Mouse (Mus musculus): Measurements from ENCODE around the gene Birc3. TPM values are rescaled to one million over a fixed set of nuclear protein-coding genes. Genes with fewer than 3 reads are reported as not detected.
"Not testable (repeated sequence)": the region's sequence is repeated elsewhere in the genome, so short reads cannot be mapped to it uniquely, and the experiment has no call there.

The Birc3 gene
- total and polyA plus RNA-seq, 3 experiments: 9.3 to 71.2 (median 57.9) TPM

DNA sequence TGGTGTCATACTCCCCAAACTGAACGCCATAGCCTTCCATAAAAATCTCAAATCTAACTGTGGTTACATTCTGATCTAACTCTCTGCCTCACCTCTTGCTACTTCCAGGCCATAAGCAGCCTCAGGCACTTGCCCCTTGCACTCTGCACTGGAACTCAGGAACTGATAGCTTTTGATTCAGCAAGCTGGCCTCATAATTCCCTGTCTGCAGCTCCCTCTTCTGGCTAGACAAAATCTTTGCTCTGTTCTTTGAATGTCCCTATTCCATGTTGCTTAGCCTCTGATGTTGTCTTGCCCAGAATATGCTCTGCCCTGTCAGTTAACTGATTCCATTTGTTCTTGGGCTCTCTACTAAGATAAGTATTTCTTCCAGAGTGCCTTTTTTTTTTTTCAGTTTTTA is 17.6 kb downstream of the Birc3 start:
- H3K9me3 ChIP-seq (replicated peaks): no peaks in the 10 kb centered on the region
- no peaks in the 10 kb centered on the region for H3K27me3 ChIP-seq (ENCODE audit: insufficient read depth, low read length)
- H3K4me3 ChIP-seq (ENCODE audit: low read depth, low read length): no peak overlapping the region
- peaks cover 68% of the 10 kb centered on the region for H3K36me3 ChIP-seq (replicated peaks)
- DNase-seq (ENCODE audit: low spot score): no peak
- TF ChIP-seq GATA1 (IDR thresholded peaks at IDR 0.05; ENCODE audit: borderline replicate concordance, low read length) (no peak), POLR2AphosphoS5 (IDR thresholded peaks at IDR 0.05; ENCODE audit: insufficient replicate concordance, low read depth, low read length) (no peak), GATA2 (IDR thresholded peaks at IDR 0.05; ENCODE audit: borderline replicate concordance, low read depth, low read length) (no peak), TAL1 (conservative IDR thresholded peaks at IDR 0.05; ENCODE audit: low read depth, low read length) (no peak), CTCF (IDR thresholded peaks at IDR 0.05; ENCODE audit: low read depth, low read length) (no peak)
- ATAC-seq (ENCODE audit: extremely low read depth, insufficient number of reproducible peaks, low FRiP score, poor library complexity, severe bottlenecking): no peak
- H3K4me1 ChIP-seq (ENCODE audit: insufficient read depth, low read depth, low read length): peaks cover 2% of the 10 kb centered on the region; the same call in 1 of the 2 replicates

DNA sequence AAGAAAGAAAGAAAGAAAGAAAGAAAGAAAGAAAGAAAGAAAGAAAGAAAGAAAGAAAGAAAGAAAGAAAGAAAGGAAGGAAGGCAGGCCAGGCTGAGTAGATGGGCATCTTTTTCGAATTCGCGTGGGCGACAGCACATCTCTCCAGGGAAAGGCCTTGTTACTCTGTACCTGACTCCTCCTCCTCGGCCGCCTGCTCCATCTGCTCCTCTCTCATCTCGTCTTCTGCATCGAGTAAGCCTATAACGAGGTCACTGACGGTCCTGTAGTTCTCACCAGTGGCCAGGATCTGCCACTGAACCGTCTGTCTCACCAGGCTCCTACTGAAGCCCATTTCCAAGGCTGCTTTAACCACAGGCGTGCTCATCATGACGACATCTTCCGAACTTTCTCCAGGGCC is 18.8 kb downstream of the Birc3 start:
- peaks cover 69% of the 10 kb centered on the region for H3K36me3 ChIP-seq (replicated peaks)
- not testable (repeated sequence) for H3K9me3 ChIP-seq (replicated peaks)

DNA sequence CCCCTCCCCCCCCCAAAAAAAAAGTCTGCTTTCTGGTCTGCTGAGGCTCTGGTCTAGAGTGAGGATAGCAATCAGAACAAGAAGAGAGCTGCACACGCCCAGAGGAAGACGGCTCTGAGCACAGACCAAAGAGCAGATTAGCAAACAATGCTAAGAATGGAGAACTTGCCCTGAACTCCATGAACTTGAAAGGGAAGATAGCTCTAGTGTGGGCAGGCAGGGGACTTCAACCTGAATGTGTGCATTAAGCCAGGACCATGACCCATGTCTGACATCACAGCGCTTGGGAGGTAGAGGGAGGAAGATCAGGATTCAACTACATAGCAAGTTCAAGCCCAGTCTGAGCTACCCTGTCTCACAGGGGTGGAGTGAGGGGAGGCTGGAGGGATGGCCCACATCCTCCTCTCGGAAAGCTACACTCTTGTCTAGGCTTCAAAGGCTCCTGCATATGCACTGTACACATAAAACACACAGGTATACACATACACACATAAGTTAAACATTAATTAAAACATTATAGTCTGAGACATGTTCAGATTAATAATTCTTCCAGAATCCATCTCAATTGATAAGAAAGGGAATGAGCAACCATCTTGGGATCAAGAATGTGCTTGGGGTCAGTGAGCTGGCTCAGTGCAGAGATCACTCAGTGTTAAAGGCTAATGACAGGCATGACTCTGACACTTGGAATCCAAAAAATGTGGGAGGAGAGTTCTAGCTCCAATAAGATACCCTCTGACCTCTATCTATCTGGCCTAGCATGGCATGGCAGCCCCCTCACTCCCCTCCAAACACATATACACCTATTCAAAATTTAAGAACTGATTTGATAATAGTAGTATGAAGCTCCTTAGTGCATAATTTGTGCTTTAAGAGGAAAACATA is 20.4 kb downstream of the Birc3 start:
- Histone ChIP-seq H3K4me1 (ENCODE audit: insufficient read depth, low read depth, low read length) (peaks cover 2% of the 10 kb centered on the region; the same call in 1 of the 2 replicates), H3K27me3 (ENCODE audit: insufficient read depth, low read length) (no peaks in the 10 kb centered on the region), H3K4me3 (ENCODE audit: low read depth, low read length) (no peak overlapping the region), H3K9me3 (replicated peaks) (no peaks in the 10 kb centered on the region), H3K36me3 (replicated peaks) (peaks cover 72% of the 10 kb centered on the region)
- ATAC-seq (ENCODE audit: extremely low read depth, insufficient number of reproducible peaks, low FRiP score, poor library complexity, severe bottlenecking) (no peak), DNase-seq (ENCODE audit: low spot score) (no peak)
- TF ChIP-seq TAL1 (conservative IDR thresholded peaks at IDR 0.05; ENCODE audit: low read depth, low read length) (no peak), POLR2AphosphoS5 (IDR thresholded peaks at IDR 0.05; ENCODE audit: insufficient replicate concordance, low read depth, low read length) (no peak), GATA1 (IDR thresholded peaks at IDR 0.05; ENCODE audit: borderline replicate concordance, low read length) (no peak), GATA2 (IDR thresholded peaks at IDR 0.05; ENCODE audit: borderline replicate concordance, low read depth, low read length) (no peak), CTCF (IDR thresholded peaks at IDR 0.05; ENCODE audit: low read depth, low read length) (no peak)

More for the DNA sequence above, 18.8 kb downstream of the Birc3 start:
- DNase-seq (ENCODE audit: low spot score); H3K4me3 ChIP-seq (ENCODE audit: low read depth, low read length); H3K27me3 ChIP-seq (ENCODE audit: insufficient read depth, low read length); ATAC-seq (ENCODE audit: extremely low read depth, insufficient number of reproducible peaks, low FRiP score, poor library complexity, severe bottlenecking); H3K4me1 ChIP-seq (ENCODE audit: insufficient read depth, low read depth, low read length): not testable (repeated sequence)

DNA sequence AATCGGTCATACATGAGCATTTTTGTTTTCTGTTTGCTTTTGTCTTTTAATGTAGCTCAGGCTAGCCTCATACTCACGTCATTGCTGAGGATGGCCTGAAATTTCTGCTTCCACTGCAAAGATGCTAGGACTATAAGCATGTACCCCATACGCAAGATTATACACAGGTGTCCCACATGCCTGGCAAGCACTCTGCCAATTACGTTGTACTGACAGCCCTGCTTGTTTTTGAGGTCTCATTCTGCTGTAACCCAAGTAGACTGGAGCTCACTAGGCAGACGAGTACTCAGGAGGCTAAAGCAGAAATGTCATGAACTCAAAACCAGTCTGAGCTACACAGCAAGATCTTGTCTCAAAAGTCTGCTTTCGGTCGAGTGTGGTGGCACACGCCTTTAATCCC is 21.1 kb downstream of the Birc3 start:
- Histone ChIP-seq H3K9me3 (replicated peaks) (no peaks in the 10 kb centered on the region), H3K36me3 (replicated peaks) (peaks cover 69% of the 10 kb centered on the region), H3K4me1 (ENCODE audit: insufficient read depth, low read depth, low read length) (peaks cover 3% of the 10 kb centered on the region; the same call in 1 of the 2 replicates), H3K4me3 (ENCODE audit: low read depth, low read length) (no peak overlapping the region), H3K27me3 (ENCODE audit: insufficient read depth, low read length) (no peaks in the 10 kb centered on the region)
- ATAC-seq (ENCODE audit: extremely low read depth, insufficient number of reproducible peaks, low FRiP score, poor library complexity, severe bottlenecking) (no peak), DNase-seq (ENCODE audit: low spot score) (no peak)
- TF ChIP-seq GATA2 (IDR thresholded peaks at IDR 0.05; ENCODE audit: borderline replicate concordance, low read depth, low read length) (no peak), CTCF (IDR thresholded peaks at IDR 0.05; ENCODE audit: low read depth, low read length) (no peak), TAL1 (conservative IDR thresholded peaks at IDR 0.05; ENCODE audit: low read depth, low read length) (no peak), POLR2AphosphoS5 (IDR thresholded peaks at IDR 0.05; ENCODE audit: insufficient replicate concordance, low read depth, low read length) (no peak), GATA1 (IDR thresholded peaks at IDR 0.05; ENCODE audit: borderline replicate concordance, low read length) (no peak)

DNA sequence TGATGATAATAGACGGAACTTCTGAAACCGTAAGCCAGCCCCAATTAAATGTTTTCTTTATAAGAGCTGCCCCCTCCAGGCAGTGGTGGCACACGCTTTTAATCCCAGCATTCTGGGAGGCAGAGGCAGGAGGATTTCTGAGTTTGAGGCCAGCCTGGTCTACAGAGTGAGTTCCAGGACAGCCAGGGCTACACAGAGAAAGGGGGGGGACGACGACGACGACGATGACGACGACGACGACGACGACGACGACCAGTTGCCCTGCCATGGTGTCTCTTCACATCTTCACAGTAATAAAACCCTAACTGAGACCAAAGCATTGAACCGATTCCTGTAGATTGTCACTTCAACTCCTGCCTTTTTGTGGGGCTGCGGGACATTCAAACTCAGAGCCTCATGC is 24.8 kb downstream of the Birc3 start:
- TF ChIP-seq POLR2AphosphoS5 (IDR thresholded peaks at IDR 0.05; ENCODE audit: insufficient replicate concordance, low read depth, low read length) (no peak), CTCF (IDR thresholded peaks at IDR 0.05; ENCODE audit: low read depth, low read length) (no peak), GATA2 (IDR thresholded peaks at IDR 0.05; ENCODE audit: borderline replicate concordance, low read depth, low read length) (no peak), GATA1 (IDR thresholded peaks at IDR 0.05; ENCODE audit: borderline replicate concordance, low read length) (no peak), TAL1 (conservative IDR thresholded peaks at IDR 0.05; ENCODE audit: low read depth, low read length) (no peak)
- ATAC-seq (ENCODE audit: extremely low read depth, insufficient number of reproducible peaks, low FRiP score, poor library complexity, severe bottlenecking) (no peak), DNase-seq (ENCODE audit: low spot score) (no peak)
- Histone ChIP-seq H3K27me3 (ENCODE audit: insufficient read depth, low read length) (no peaks in the 10 kb centered on the region; the same call in 1 of the 2 replicates), H3K36me3 (replicated peaks) (peaks cover 44% of the 10 kb centered on the region), H3K4me3 (ENCODE audit: low read depth, low read length) (no peak overlapping the region), H3K4me1 (ENCODE audit: insufficient read depth, low read depth, low read length) (peaks cover 2% of the 10 kb centered on the region; the same call in 1 of the 2 replicates), H3K9me3 (replicated peaks) (no peaks in the 10 kb centered on the region)

DNA sequence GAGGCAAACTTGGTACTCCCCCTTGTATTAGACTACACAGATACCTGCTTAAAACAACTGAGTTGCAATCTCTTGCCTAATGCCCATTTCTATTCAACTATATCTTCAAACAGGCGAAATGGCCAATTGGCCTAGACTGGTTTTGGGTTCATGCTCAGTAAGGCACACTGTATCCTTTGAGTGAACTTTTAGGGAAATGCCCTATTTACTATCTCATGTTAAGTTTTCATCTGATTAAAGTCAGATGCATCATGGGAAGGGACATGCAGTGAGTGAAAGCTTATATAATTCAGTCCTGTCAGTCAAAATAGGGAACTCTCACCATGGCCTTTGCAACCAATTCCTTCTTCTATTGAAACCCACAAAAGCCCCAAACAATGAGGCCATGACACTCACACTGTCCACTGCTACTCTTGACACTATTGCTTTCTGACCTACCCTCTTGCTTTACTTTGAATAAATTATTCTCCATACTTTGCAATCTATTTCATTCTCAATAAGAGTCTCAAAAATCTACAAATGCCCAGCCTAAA is 26.3 kb downstream of the Birc3 start:
- no peaks in the 10 kb centered on the region for H3K9me3 ChIP-seq (replicated peaks)
- H3K36me3 ChIP-seq (replicated peaks): peaks cover 31% of the 10 kb centered on the region
- H3K4me3 ChIP-seq (ENCODE audit: low read depth, low read length): no peak overlapping the region
- H3K4me1 ChIP-seq (ENCODE audit: insufficient read depth, low read depth, low read length): peaks cover 6% of the 10 kb centered on the region; the same call in 1 of the 2 replicates
- no peak for ATAC-seq (ENCODE audit: extremely low read depth, insufficient number of reproducible peaks, low FRiP score, poor library complexity, severe bottlenecking)
- no peaks in the 10 kb centered on the region; the same call in 1 of the 2 replicates for H3K27me3 ChIP-seq (ENCODE audit: insufficient read depth, low read length)
- DNase-seq (ENCODE audit: low spot score): no peak
- TF ChIP-seq CTCF (IDR thresholded peaks at IDR 0.05; ENCODE audit: low read depth, low read length) (no peak), TAL1 (conservative IDR thresholded peaks at IDR 0.05; ENCODE audit: low read depth, low read length) (no peak), POLR2AphosphoS5 (IDR thresholded peaks at IDR 0.05; ENCODE audit: insufficient replicate concordance, low read depth, low read length) (no peak), GATA2 (IDR thresholded peaks at IDR 0.05; ENCODE audit: borderline replicate concordance, low read depth, low read length) (no peak), GATA1 (IDR thresholded peaks at IDR 0.05; ENCODE audit: borderline replicate concordance, low read length) (no peak)
